Mouse (Mus musculus) bone marrow macrophage, adult 2 months (primary cell): ENCODE results near the gene Nptx1.

Source experiments
- CTCF ChIP-seq: IDR thresholded peaks from 2 replicates; pipeline ENCODE4 v1.5.1; 2012; ENCODE audit warnings: low read depth, mild to moderate bottlenecking, low read length, moderate library complexity
- POLR2A ChIP-seq: IDR thresholded peaks from 2 replicates; pipeline ENCODE4 v1.6.1; 2012; ENCODE audit warnings: mild to moderate bottlenecking, low read depth, low read length, borderline replicate concordance

DNA sequence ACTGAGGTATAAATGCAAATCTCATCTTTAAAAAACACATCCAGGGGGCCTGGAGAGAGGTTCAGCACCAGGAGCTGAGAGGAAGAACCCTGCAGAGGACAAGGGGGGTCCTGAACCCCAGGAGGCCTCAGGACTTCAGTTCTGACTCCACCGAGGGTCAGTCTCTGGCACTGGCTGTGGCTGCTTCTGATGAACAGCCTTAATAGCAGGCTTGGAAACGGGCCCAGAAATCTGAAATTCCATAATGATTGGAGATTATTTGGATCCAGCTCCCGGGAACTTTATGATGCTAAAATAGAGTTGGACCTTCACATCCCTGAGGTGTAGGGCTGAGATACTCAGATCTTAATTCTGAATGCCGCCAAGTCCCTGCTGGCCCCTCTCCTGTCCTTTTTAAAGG lies 29.3 kb upstream of the Nptx1 start:
- TF ChIP-seq POLR2A, result no peak
- TF ChIP-seq CTCF, result no peak
